Mouse (Mus musculus) C2C12 (cell line): ENCODE data around the gene Commd1. TPM values are rescaled to one million over a fixed set of nuclear protein-coding genes. Genes with fewer than 3 reads are reported as not detected.
A peak's percentile ranks its signal among the peaks of the same experiment; 100 is the strongest.

Experiments used
- H3K27me3 ChIP-seq: one replicate; pipeline ENCODE4 v1.6.1; 2011; ENCODE audit not compliant: control insufficient read depth, insufficient read depth, insufficient read length
- H3K36me3 ChIP-seq: one replicate; pipeline ENCODE4 v1.6.1; 2011; ENCODE audit not compliant: control insufficient read depth, insufficient read depth
- H3K4me3 ChIP-seq: one replicate; pipeline ENCODE4 v1.5.1; 2011; ENCODE audit warnings: mild to moderate bottlenecking, control low read depth; ENCODE audit not compliant: poor library complexity, insufficient read depth, severe bottlenecking
- H3K79me2 ChIP-seq: one replicate; pipeline ENCODE4 v1.6.1; 2011; ENCODE audit not compliant: control insufficient read depth, insufficient read depth
- H3K79me3 ChIP-seq: one replicate; pipeline ENCODE4 v1.6.1; 2011; ENCODE audit warnings: low read depth, control low read depth
- H3ac ChIP-seq: one replicate; pipeline ENCODE3; 2011; ENCODE audit warnings: low read depth; ENCODE audit not compliant: control insufficient read depth, insufficient read length
- CEBPB ChIP-seq: IDR thresholded peaks from one replicate; pipeline ENCODE4 v1.6.1; 2011; ENCODE audit warnings: low read depth, mild to moderate bottlenecking, control low read depth, moderate library complexity
- CTCF ChIP-seq: IDR thresholded peaks from one replicate; pipeline ENCODE4 v1.5.1; 2011; ENCODE audit not compliant: control insufficient read depth, insufficient read depth, insufficient read length
- FOSL1 ChIP-seq: IDR thresholded peaks from one replicate; pipeline ENCODE4 v1.8.0; 2011; ENCODE audit warnings: mild to moderate bottlenecking, low read length; ENCODE audit not compliant: poor library complexity, insufficient read depth, severe bottlenecking
- MAX ChIP-seq: IDR thresholded peaks from one replicate; pipeline ENCODE4 v1.6.1; 2011; ENCODE audit warnings: mild to moderate bottlenecking, control low read depth
- MYOD1 ChIP-seq: IDR thresholded peaks from one replicate; pipeline ENCODE4 v1.6.1; 2011; ENCODE audit warnings: low read depth; ENCODE audit not compliant: control insufficient read depth, insufficient read length
- MYOG ChIP-seq: IDR thresholded peaks from one replicate; pipeline ENCODE4 v1.6.1; 2011; ENCODE audit not compliant: control insufficient read depth, insufficient read length; ENCODE audit errors: extremely low read depth
- USF1 ChIP-seq: IDR thresholded peaks from one replicate; pipeline ENCODE4 v1.6.1; 2011; ENCODE audit warnings: low read depth, mild to moderate bottlenecking, control low read depth, moderate library complexity
- polyA plus RNA-seq: library from polyadenylated mRNA; unstranded; fragments of >200 nt; fragmentation: generic; extraction: Trizol; gene quantifications from one replicate; pipeline ENCODE4 v1.2.1, GENCODE M21; 2012; ENCODE audit warnings: missing spikeins

Commd1 gene
- polyA plus RNA-seq, 1 experiment: 126 TPM

DNA sequence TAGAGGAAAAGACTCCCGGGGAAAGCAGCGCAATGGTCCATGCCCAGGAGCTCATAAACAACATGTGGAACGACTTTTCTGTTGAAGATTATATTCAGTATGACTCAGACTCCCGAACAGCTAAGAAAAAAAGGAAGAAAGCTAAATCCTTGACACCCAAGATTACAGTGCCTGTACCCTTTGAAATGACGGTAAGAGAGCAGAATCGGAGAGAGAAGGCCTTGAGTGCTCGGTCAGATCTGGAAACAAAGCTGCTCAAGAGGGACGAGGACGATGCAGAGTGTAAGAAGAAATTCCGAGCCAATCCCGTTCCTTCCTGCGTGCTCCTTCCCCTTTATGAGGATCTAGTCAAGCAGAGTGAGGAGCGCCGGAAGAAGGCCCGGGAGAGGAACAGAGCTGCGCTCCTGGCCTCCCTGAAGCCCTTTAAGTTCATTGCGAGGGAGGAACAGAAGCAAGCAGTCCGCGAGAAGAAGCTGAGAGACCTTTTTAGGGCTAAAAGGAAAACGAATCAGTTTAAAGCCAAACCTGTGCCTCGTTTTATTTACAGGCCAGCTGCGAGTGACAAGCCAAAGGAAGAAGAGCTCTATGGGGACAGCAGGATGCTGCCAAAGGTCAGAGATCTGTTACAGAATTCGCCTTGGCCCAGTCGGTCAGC, 38.1 kb upstream of the Commd1 start:
- no peaks in the 10 kb centered on the region for H3K36me3 ChIP-seq
- TF ChIP-seq CTCF (no peak), USF1 (no peak), MAX (no peak), MYOD1 (no peak), FOSL1 (no peak), MYOG (no peak), CEBPB (no peak)
- H3K79me3 ChIP-seq: no peaks in the 10 kb centered on the region
- no peak overlapping the region for H3ac ChIP-seq
- H3K4me3 ChIP-seq: no peak overlapping the region
- H3K27me3 ChIP-seq: no peaks in the 10 kb centered on the region
- no peaks in the 10 kb centered on the region for H3K79me2 ChIP-seq

DNA sequence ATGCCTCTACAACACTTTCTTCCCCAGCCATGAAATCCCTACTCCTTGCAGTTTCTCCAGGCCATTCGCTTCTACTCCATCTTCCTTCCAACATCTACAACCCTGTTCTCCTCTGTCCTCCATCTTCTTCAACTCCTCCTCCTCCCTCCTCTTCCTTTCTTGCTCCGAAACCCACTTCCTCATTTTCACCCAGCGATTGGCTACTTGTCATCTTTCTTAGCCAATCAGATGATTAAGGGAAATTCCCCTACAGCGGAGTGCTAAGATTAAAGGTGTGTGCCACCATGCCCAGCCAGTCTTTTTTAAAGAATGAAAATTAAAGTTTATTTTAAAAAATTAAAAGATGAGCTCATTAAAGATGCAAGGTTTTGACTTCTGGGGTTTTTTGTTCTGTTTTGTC, 35.8 kb upstream of the Commd1 start:
- no peaks in the 10 kb centered on the region for H3K27me3 ChIP-seq
- no peaks in the 10 kb centered on the region for H3K79me3 ChIP-seq
- H3ac ChIP-seq: no peak overlapping the region
- H3K79me2 ChIP-seq: no peaks in the 10 kb centered on the region
- TF ChIP-seq CTCF (no peak), MAX (no peak), FOSL1 (no peak), MYOD1 (no peak), MYOG (no peak), USF1 (no peak), CEBPB (no peak)
- no peaks in the 10 kb centered on the region for H3K36me3 ChIP-seq
- H3K4me3 ChIP-seq: no peak overlapping the region

DNA sequence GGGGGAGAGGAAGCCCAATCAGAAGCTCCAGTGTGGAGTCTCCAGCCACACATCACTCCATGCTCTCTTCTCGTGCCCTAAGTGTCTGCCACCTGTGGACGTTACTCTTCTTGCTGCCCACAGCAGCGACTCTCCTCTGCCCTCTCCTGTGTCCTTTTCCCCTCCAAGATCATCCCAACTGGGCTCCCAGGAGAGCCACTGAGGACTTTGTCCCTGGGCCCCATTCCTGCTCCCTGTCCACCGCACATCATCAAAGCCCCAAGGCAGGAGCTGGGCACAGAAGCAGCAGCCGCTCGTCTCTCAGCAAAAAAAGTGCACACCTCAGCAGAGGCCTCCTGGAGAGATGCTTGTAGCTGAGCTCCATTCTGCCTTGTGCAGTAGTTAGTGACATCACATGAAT, 32.8 kb upstream of the Commd1 start:
- no peaks in the 10 kb centered on the region for H3K36me3 ChIP-seq
- H3K27me3 ChIP-seq: no peaks in the 10 kb centered on the region
- no peaks in the 10 kb centered on the region for H3K79me3 ChIP-seq
- no peak overlapping the region for H3K4me3 ChIP-seq
- H3K79me2 ChIP-seq: no peaks in the 10 kb centered on the region
- no peak overlapping the region for H3ac ChIP-seq
- no peak for TF ChIP-seq USF1
- no peak for TF ChIP-seq CTCF
- no peak for TF ChIP-seq MYOG
- TF ChIP-seq MAX: no peak
- TF ChIP-seq MYOD1: no peak
- no peak for TF ChIP-seq FOSL1
- no peak for TF ChIP-seq CEBPB

DNA sequence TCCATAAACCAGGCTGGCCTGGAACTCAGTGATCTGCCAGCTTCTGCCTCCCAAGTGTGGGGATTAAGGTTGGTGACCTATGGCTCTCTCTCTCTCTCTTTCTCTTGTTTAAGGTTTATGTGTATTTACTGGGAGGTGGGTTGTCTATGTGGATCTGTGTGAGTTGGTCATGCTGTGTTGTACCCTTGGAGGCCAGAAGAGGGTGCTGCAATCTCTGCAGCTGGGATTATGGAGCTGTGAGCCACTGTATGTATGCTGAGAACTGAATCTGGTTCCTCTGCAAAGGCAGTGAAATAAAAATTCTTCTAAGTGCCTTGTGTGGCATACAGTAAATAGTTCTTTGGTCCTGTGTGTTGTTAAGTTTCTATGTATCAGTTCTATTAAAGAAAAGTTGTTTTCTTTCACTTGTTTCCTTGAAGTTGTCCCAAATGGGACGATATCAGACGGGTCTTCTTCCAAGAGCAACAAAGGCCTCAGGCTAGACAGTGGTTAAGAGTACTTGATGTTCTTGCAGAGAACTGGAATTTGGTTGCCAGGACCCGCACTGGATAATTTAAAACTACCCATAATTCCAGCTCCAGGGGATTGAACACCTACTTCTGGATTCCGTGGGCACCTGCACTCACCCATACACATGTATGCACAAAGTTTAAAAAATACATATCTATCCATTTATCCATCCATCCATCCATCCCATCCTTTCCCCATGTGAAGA, 31.6 kb upstream of the Commd1 start:
- Histone ChIP-seq H3K36me3 (no peaks in the 10 kb centered on the region), H3K4me3 (no peak overlapping the region), H3K79me2 (no peaks in the 10 kb centered on the region), H3K79me3 (no peaks in the 10 kb centered on the region), H3ac (no peak overlapping the region), H3K27me3 (no peaks in the 10 kb centered on the region)
- TF ChIP-seq CTCF (peak; percentile 5), MAX (no peak)

DNA sequence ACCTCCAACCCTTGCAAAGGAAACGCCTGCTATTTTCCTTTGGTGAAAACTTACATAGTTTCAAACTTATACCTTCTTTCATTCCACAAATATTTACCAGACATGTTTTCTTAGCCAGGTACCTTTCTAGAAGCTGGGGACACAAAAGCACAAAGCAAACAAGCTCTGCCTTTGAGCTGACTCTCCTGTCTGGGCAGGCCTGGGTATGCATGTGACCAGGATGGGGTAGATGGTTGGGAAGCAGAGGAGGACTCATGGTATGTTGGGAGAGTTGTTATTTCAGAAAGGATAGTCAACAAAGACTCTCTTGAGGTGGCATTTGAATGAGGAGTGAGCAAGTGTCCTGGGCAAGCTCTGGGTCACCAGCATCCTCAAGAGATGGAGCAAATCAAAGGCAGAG, 30.9 kb upstream of the Commd1 start:
- no peaks in the 10 kb centered on the region for H3K79me2 ChIP-seq
- H3K4me3 ChIP-seq: no peak overlapping the region
- H3ac ChIP-seq: no peak overlapping the region
- no peaks in the 10 kb centered on the region for H3K27me3 ChIP-seq
- TF ChIP-seq CTCF (no peak), MYOD1 (no peak), MAX (no peak), FOSL1 (no peak), MYOG (no peak), CEBPB (no peak), USF1 (no peak)
- no peaks in the 10 kb centered on the region for H3K36me3 ChIP-seq
- no peaks in the 10 kb centered on the region for H3K79me3 ChIP-seq

DNA sequence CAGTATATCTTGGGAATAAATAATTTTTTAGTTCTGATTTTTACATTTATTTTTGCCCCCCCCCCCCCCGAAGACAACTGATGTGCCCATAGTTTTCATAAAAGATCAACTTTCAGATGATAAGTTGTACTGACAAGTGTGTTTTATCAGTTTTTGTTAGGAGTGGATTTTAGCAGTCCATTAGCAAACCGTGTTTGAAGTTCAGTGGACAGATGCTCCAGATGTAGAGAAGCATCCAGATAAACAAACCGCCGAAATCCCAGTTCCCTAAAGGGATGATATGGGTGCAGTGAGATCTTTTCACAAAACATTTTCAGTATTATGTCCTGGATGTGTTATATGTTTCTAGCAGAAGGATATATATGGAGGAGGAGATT, 26.6 kb upstream of the Commd1 start:
- Histone ChIP-seq H3K36me3 (peaks cover 24% of the 10 kb centered on the region), H3K27me3 (no peaks in the 10 kb centered on the region), H3K79me2 (no peaks in the 10 kb centered on the region), H3K79me3 (peaks cover 2% of the 10 kb centered on the region), H3ac (no peak overlapping the region), H3K4me3 (peak overlapping the region; percentile 35)
- TF ChIP-seq CTCF (no peak), USF1 (no peak), MYOG (no peak), CEBPB (no peak), MAX (no peak), MYOD1 (no peak), FOSL1 (no peak)
